Mouse (Mus musculus) layer of hippocampus, adult 9-11 months (tissue): ENCODE data around the gene Olfr606.
"Not testable (repeated sequence)": the region's sequence is repeated elsewhere in the genome, so short reads cannot be mapped to it uniquely, and the experiment has no call there.

Source experiments
- DNase-seq: peaks from one replicate; pipeline ENCODE4 v3.0.0; 2022

Gene Olfr606

DNA sequence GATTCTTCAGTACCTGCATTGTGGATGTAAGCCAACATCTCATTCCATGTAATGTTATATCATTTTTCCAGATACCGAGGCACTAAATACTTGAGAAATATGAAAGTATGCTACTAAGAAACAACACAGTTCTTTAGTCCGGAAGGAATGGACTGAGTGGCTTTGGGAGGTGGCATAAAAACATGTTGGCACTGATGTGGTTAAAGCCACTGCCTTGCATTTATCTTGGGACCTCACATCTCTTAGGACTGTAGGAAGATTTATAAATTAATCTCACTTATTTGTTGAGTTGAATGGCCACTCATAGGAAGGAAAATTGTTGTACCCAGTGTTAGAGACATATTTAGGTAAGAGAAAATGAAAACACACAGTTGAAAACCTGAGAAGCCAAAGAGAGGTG is at the start of gene Olfr606:
Gene Olfr606 (plus strand): TSS at position 301 of the 400 bp plus-strand sequence.
- no peak for DNase-seq

- not testable (repeated sequence) for DNase-seq
Measured at GRCm38 (mm10) chr7:103406521-103407055, 42.3 kb upstream of the Olfr606 start.

DNA sequence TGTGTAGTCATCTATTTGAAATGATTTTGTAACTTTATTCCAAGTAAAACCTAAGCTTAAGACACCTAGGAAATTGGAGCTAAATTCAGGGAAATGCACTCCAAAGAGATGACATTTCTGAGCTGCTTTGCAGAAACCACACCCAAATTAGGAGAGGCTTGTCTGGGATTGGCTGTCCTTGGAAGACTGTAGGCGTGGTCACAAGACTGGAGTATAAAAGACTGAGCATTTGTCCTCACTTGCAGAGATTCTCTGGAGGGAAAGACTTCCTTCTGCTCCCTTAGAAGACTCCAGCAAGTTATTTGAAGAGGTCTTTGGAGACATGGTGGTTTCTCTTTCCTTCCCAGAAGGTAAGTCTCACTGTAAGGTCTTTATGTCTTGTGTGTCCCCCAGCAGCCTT is 34.1 kb upstream of the Olfr606 start, which contains the start of gene Usp17lc:
Gene Usp17lc (plus strand): TSS at position 301 of the 400 bp plus-strand sequence.
- DNase-seq: not testable (repeated sequence)

DNA sequence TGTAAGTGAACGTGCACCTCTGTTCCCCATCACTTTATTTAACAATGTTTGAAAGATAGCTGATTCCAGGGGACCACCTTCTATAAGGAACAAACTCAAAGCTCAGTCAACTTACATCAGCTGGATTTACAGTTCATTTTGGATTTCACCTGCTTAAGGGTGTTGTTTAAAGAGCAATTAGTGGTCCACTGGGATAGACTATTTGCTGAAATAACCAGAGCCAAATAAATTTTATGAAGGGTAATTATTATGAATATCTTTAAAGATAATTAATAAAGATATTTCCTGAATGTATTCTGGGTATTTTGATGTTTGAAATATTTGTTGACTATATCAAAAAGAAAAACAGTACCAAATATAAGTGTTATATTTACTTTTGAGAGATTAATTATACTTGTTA is 3.5 kb upstream of the Olfr606 start, which contains the start of gene Olfr605:
Gene Olfr605 (minus strand): TSS at position 101 of the 400 bp plus-strand sequence.
- DNase-seq: no peak

DNA sequence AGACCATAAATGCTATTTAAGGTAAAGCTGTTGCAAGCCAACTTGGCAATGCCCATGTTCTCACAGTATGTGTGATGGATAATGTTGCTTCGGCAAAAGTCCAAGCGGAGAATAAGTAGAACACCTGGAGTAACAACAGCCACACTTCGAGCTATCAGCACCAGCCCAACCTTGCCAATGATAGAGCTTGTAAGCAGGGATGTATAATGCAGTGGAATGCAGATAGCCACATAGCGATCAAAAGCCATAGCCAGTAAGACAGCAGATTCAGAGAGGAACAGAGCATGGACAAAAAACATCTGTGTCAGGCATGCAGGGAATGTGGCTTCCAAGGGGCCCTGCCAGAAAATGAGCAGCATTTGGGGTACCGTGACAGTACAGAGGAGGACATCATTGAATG is 11.7 kb downstream of the Olfr606 start:
- DNase-seq: no peak

DNA sequence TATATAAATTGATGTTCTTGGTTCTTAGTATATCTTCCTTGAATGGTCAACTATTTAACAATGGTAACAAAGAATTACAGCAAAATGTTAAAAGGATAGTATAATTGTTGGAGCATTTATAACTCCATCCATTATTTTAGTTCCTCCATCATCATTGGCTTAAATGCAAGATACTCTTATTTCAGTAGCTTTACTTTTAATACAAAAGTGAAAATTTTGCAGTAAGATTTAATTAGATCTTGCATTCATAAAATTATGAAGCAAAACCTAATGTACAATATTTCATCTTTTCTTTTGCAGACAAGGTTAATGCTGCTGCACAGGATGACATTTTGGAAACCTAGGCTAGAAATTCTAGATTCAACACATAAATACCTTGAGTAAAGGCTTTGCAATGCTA is 20.7 kb downstream of the Olfr606 start, which contains the start of gene Olfr608:
Gene Olfr608 (plus strand): TSS at position 301 of the 400 bp plus-strand sequence.
- DNase-seq: no peak

DNA sequence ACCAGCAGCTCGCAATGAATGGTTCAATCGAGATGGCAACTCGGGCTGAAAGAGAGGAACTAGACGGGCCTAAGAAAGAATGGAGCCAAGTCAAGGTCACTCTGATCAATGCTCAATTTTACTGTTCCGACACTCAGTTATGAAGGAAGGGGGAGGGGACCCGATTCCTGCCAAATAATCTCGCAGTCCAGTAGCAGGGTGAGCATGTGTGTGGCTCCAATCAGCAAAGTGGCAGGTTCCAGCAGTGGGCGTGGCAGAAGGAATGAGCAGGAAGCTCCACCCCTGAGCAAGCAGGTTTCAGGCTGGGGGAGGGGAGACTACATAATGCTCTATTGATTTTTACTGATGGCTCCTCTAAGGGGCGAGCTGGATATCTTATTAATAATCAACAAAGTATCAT is 28.3 kb downstream of the Olfr606 start:
- DNase-seq: not testable (repeated sequence)

GRCm38 (mm10) chr7:103497962-103498361 is 49.1 kb downstream of the Olfr606 start, which contains the start of gene Olfr609:
Gene Olfr609 (minus strand): TSS chr7:103498062.
- no peak for DNase-seq
